Comparison of ENCODE assay signal across 10 mouse cellular contexts in genomic region chr3:101398877-101399276, GRCm38 (mm10). TPM values are rescaled to one million over a fixed set of nuclear protein-coding genes. Genes with fewer than 3 reads are reported as not detected.
DNase-seq lines count a peak whose midpoint lies in the region.
"Had no signal": no experiment of that assay in that cellular context is flagged by ENCODE, and none has a peak within 500 bp of the region (broad histone marks: within the 10 kb centered on the region; RNA-seq: fewer than 3 reads in every experiment).

No protein-coding gene starts in this region.

- WGBS in heart, embryonic 10.5 days = 56% methylated on average over 2 of the region's 2 CpGs
- 38% methylated on average over 2 of the region's 2 CpGs for WGBS in limb, embryonic 10.5 days

- no peak overlapping the region for H3K4me3 ChIP-seq in heart, embryonic 10.5 days
- peak overlapping the region; percentile 27 for H3K4me3 ChIP-seq in limb, embryonic 10.5 days
- H3K4me3 ChIP-seq: liver, embryonic 13.5 days had no signal

- no peaks in the 10 kb centered on the region for H3K36me3 ChIP-seq in heart, embryonic 10.5 days
- H3K36me3 ChIP-seq in limb, embryonic 10.5 days = peaks cover 9% of the 10 kb centered on the region
- H3K36me3 ChIP-seq: liver, embryonic 13.5 days had no signal

- H3K27ac ChIP-seq in heart, embryonic 10.5 days = peak overlapping the region; percentile 75
- peak overlapping the region; percentile 98 for H3K27ac ChIP-seq in limb, embryonic 10.5 days
- H3K27ac ChIP-seq: liver, embryonic 13.5 days had no signal

- no peaks in the 10 kb centered on the region for H3K27me3 ChIP-seq in heart, embryonic 10.5 days (ENCODE audit: insufficient read depth, poor library complexity, severe bottlenecking)
- H3K27me3 ChIP-seq in limb, embryonic 10.5 days (ENCODE audit: low read depth, poor library complexity, severe bottlenecking) = no peaks in the 10 kb centered on the region
- H3K27me3 ChIP-seq: liver, embryonic 13.5 days had no signal

- DNase-seq in heart, embryonic 10.5 days (ENCODE audit: low spot score) = no peak
- no peak for DNase-seq in heart, postnatal 4 days
- DNase-seq in retina, postnatal 1 day = peak; percentile 53
- no peak for DNase-seq in retina, embryonic 14.5 days (ENCODE audit: low spot score)
- no peak for DNase-seq in limb, embryonic 10.5 days (ENCODE audit: low spot score)
- DNase-seq in c-Kit-positive CD71-positive TER-119-positive erythroid progenitor cells, embryonic 14.5 days (ENCODE audit: low spot score) = no peak
- no peak for DNase-seq in spleen, postnatal 4 days (ENCODE audit: low spot score in 2 of 2)
- no peak for DNase-seq in gastrocnemius, adult 8-10 months (ENCODE audit: low spot score in 2 of 2)
- DNase-seq: adrenal gland, postnatal 25 days; liver, embryonic 13.5 days had no signal

- H3K9me3 ChIP-seq in heart, embryonic 10.5 days = no peaks in the 10 kb centered on the region
- H3K9me3 ChIP-seq in limb, embryonic 10.5 days (replicated peaks) = no peaks in the 10 kb centered on the region
- H3K9me3 ChIP-seq: liver, embryonic 13.5 days had no signal

- peaks cover 98% of the 10 kb centered on the region for H3K4me1 ChIP-seq in heart, embryonic 10.5 days
- H3K4me1 ChIP-seq in limb, embryonic 10.5 days = peaks cover 100% of the 10 kb centered on the region

RNA-seq across cellular contexts. Expression of gene Igsf3, which starts 22.0 kb away (rescaled TPM):
- polyA plus RNA-seq in heart, embryonic 10.5 days (2016; fragmentation: Nextera tagmentation; extraction: Ambion mirVana) = 41.9 and 45.9 TPM in 2 replicates
- 10 to 100 TPM; 26.9 to 29.8 TPM for total RNA-seq in heart, postnatal 4 days (2021)
- 59.9 and 84.9 TPM in 2 replicates for polyA plus RNA-seq in limb, embryonic 10.5 days (2016; fragmentation: Nextera tagmentation; extraction: Ambion mirVana)
- 1 to 10 TPM; 3.1 to 4.4 (median 3.4) TPM for total RNA-seq in gastrocnemius, adult 8-10 months (2022)

Comparison
In these comparisons a context has a peak if more than half of its experiments do, and no peak if none do; other contexts are left out.
1. RNA of gene Igsf3, which starts 22.0 kb away (total RNA-seq): 26.9 to 29.8 TPM in heart, postnatal 4 days; 3.1 to 4.4 TPM in gastrocnemius, adult 8-10 months; every median in the first group is over 4 times any median in the second.